Mouse (Mus musculus) megakaryocyte, embryonic 14.5 days (primary cell): ENCODE measurements around the gene Frmd4b. TPM values are rescaled to one million over a fixed set of nuclear protein-coding genes. Genes with fewer than 3 reads are reported as not detected.
"Not testable (repeated sequence)": the region's sequence is repeated elsewhere in the genome, so short reads cannot be mapped to it uniquely, and the experiment has no call there.

ENCODE experiments used
- H3K27me3 ChIP-seq: replicated peaks from 2 replicates; pipeline ENCODE3; 2012; ENCODE audit warnings: inconsistent platforms
- H3K36me3 ChIP-seq: replicated peaks from 2 replicates; pipeline ENCODE3; 2012; ENCODE audit warnings: low read length, inconsistent platforms, mixed read lengths
- H3K4me1 ChIP-seq: 2 replicates; pipeline ENCODE4 v1.6.1; 2012; ENCODE audit warnings: inconsistent platforms
- H3K4me3 ChIP-seq: replicated peaks from 2 replicates; pipeline ENCODE3; 2012; ENCODE audit warnings: moderate library complexity, mild to moderate bottlenecking, inconsistent platforms
- H3K9me3 ChIP-seq: 2 replicates; pipeline ENCODE4 v1.6.1; 2012; ENCODE audit warnings: inconsistent platforms
- FLI1 ChIP-seq: IDR thresholded peaks from 2 replicates; pipeline ENCODE4 v1.6.1; 2012; ENCODE audit warnings: low read length, inconsistent platforms, mixed read lengths
- GATA1 ChIP-seq: IDR thresholded peaks from 3 replicates; pipeline ENCODE4 v1.6.1; 2012; ENCODE audit warnings: mixed read lengths, low read length, inconsistent platforms, borderline replicate concordance
- polyA plus RNA-seq: library from polyadenylated mRNA; stranded (reverse); fragments of >175 nt; gene quantifications from 2 replicates; pipeline ENCODE4 v1.2.3, GENCODE M21; 2012; ENCODE audit warnings: low replicate concordance; ENCODE audit not compliant: insufficient read depth

Gene Frmd4b
- polyA plus RNA-seq, 1 experiment: 9.2 TPM

DNA sequence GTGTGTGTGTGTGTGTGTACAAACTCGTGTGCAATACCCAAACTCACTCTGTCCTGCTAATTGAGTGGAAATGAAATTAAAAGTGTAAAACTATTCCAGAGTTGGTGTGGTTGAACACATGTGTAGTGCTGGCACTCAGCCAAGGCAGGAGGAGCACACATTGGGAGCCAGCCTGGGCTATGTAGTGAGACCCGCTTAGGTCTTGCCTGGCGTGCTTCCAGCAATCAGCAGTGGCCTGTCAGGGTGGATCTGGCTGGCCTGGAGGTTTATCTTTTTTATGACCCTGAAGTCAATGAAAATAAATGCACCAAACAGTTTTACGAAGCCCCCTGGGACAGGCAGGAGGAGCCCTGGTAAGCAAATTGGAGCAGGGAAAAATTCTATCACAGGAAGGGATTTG lies 173.8 kb downstream of the Frmd4b start:
- H3K9me3 ChIP-seq: no peaks in the 10 kb centered on the region
- H3K4me1 ChIP-seq: peaks cover 84% of the 10 kb centered on the region
- TF ChIP-seq GATA1 (no peak), FLI1 (no peak)
- H3K27me3 ChIP-seq: no peaks in the 10 kb centered on the region
- no peak overlapping the region for H3K4me3 ChIP-seq
- H3K36me3 ChIP-seq: no peaks in the 10 kb centered on the region

DNA sequence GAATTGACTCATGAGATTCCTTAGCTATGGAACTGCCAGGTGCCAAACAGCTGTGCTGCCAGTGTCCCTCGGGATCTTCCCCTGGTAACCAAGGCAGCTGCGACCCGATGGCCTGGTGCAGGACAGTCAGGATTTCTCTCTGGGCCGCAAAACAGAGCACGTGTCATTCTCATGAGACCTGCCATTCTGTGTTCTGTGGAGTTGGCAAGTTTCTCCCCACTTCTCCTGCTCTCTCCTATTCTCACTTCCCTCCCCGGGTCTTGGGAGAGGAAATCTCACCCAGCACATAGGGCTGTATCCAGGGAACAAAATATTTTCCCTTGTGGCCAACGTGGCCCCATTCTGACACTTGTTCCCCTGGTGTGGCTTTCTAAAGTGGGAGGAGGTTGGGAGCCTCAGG lies 176.0 kb downstream of the Frmd4b start:
- Histone ChIP-seq H3K4me1 (peaks cover 94% of the 10 kb centered on the region), H3K4me3 (no peak overlapping the region), H3K36me3 (peaks cover 5% of the 10 kb centered on the region), H3K9me3 (no peaks in the 10 kb centered on the region), H3K27me3 (no peaks in the 10 kb centered on the region)
- TF ChIP-seq GATA1 (no peak), FLI1 (no peak)

DNA sequence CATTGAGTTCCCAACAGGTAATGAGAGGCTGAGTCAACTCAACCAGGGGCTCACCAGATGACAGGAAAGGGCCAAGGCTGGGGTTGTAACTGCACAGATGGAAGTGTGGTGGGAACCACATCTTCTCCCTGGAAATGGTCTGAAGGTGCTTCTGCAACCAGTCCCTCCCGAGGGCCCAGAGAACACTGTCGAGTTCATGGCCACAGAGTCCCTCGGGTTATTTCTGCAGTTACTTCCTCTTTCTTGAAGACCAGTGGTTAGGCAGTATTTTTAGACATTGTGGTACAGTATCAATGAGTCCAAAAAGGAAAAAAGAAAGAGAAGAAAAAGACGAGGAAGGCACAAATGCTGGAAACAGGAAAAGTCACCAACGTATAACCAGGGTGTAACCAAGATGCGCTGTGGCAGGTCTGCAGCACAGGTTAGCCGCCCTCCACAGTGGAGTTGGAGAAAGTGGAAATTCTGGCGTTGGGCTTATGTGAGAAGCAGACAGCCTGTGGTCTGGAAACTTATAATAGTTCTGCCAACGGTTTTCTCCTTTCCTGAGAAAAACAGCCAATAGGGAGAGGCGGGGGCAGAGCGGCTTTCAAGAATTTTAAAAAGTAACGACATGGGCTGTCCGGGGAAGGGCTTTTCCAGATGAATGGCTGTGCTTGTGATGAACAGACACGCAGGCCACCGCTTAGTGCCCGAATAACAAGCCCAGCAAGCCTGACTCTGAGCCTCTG lies 178.3 kb downstream of the Frmd4b start:
- Histone ChIP-seq H3K27me3 (no peaks in the 10 kb centered on the region), H3K36me3 (peaks cover 5% of the 10 kb centered on the region), H3K4me1 (peaks cover 83% of the 10 kb centered on the region), H3K9me3 (no peaks in the 10 kb centered on the region), H3K4me3 (peak overlapping the region; percentile 90)
- TF ChIP-seq GATA1 (no peak), FLI1 (no peak)

DNA sequence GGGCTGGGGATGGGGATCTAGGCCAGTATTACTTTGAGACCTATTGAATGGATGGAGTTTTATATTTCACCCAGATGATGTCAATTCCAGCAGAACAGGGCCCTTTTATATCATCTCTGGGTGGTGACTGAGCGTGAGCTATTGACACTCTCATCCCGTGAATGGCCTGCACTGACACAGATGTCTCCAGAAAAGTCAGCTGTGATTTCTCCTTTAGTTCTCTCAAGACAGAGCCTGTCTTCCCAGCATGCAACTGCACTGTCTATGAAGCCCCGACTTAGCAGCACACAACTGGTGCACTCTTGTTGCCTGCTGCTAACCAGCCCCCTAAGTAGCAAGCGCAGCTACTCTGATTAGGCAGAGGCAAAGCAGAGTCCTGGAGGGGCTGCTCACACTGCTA lies 182.6 kb downstream of the Frmd4b start:
- Histone ChIP-seq H3K4me1 (peaks cover 60% of the 10 kb centered on the region), H3K36me3 (peaks cover 5% of the 10 kb centered on the region), H3K9me3 (no peaks in the 10 kb centered on the region), H3K27me3 (no peaks in the 10 kb centered on the region), H3K4me3 (no peak overlapping the region)
- TF ChIP-seq FLI1 (no peak), GATA1 (no peak)

DNA sequence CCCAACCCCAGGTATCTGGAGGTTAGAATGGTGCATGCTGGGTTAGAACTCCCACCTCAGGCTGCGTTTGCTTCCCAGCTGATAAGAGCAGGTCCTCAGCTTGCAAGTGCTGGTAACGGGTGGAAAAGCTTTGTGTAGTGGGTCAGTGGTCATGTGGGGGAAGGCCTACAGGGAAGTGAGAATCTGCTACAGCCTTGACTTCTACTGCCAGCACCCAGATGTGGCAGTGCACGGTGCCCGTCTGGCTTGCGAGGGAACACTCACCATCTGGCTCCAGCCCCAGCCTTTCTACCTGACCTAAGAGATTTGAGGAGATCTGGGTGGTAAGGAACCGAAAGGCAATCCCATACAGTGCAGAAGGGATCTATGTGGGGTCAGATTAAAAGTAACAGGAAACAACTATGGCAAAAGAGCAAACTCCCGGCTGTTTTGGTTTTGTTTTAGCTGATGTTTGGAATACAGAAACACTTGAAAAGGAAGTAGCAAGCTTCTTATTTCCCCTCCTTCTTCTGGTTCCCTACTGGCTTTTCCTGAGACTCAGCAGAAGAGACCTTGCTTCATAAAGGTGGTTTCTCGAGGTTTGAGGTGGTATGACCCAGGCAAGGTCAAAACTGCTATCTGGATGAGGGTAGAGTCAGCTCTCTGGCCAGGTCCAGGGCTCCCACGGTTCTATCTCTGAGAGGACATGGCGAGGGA lies 185.9 kb downstream of the Frmd4b start:
- Histone ChIP-seq H3K9me3 (no peaks in the 10 kb centered on the region), H3K27me3 (no peaks in the 10 kb centered on the region), H3K4me3 (peak overlapping the region; percentile 81), H3K4me1 (peaks cover 47% of the 10 kb centered on the region), H3K36me3 (no peaks in the 10 kb centered on the region)
- TF ChIP-seq FLI1 (no peak), GATA1 (no peak)

DNA sequence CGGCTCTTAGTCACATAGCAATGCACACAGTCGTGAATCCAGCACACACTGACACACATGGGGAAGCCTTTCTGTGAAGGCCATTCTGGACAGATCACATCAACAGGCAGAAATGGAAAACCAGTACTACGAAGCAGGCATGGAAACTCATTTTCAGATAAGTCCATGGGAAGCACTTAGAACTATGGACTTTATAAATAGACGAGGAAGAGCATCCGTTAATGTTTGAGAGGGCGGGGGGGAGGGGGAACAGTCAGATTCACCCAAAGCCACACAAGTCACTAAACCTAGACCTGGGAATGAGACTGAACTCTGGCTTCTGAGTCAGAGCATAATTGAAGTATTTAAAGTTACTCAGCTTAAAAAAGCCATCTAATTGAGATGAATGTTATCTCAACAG lies 186.8 kb downstream of the Frmd4b start:
- Histone ChIP-seq H3K36me3 (no peaks in the 10 kb centered on the region), H3K4me3 (peak overlapping the region; percentile 74), H3K4me1 (peaks cover 42% of the 10 kb centered on the region), H3K9me3 (no peaks in the 10 kb centered on the region), H3K27me3 (no peaks in the 10 kb centered on the region)
- TF ChIP-seq GATA1 (no peak), FLI1 (no peak)

DNA sequence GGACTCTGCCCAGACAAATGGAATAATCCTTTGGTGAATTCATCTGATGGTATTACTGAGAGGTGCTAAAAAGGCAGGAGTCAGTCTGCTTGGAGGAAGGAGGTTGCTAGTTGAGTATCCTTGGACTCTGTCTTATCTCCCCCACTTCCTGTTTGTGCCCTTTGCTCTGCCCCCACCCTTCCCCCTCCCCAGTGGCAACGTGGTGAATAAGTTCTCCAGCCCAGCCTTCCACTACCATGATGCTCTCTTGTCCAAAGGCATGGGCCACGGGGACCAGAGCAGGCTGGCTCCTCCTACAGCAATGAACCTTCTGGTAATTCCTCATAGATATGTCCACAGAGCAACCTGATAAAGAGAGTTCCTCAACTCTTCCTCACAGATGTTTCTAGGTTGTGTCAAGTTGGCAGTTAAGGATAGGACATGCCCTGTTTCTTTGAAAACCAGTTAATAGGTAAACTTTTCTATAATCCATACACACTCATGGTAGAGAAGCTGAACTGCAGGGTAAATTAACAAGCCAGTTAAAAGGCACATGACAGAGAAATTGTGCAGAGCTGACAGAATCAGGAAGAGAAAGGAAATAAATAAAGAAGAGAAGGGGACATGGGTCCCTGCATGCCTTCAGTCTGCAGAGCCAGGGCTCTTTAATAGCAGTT lies 187.5 kb downstream of the Frmd4b start:
- TF ChIP-seq GATA1: no peak; the same call in 2 of the 3 replicates
- H3K27me3 ChIP-seq: no peaks in the 10 kb centered on the region
- H3K4me3 ChIP-seq: peak overlapping the region; percentile 74
- H3K36me3 ChIP-seq: no peaks in the 10 kb centered on the region
- H3K9me3 ChIP-seq: no peaks in the 10 kb centered on the region
- H3K4me1 ChIP-seq: peaks cover 46% of the 10 kb centered on the region

DNA sequence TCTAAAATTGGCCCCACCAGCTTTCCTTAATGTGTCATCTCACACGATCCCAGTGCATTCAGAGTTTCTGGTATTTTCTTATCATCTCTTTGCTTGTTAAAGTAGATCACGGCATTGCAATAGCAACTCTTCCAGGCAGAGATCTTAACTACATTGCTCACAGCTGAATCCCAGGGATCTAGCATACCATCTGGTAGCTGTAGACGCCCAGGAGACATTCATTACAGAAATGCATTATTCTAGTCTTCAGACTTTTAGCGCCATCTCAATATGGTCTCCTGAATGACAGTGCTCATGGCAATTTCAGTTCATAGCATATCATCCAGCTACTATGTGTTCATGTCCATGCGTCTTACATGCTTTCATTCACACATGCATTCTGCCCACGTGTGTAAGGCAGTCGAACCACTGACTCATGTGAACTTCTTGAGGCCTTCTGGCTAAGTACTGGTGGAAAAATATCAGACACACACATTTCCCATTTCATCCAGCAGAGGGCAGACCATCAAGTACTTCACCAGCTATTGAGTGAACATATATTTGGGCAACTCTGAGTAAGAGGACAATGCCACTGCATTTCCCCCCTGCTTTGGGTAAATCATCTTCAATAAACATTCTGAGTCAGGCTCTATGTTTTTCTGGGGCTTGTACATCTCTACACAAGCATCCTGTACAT lies 197.4 kb downstream of the Frmd4b start:
- TF ChIP-seq GATA1 (no peak), FLI1 (no peak)
- H3K4me1 ChIP-seq: peaks cover 44% of the 10 kb centered on the region
- H3K4me3 ChIP-seq: no peak overlapping the region
- H3K9me3 ChIP-seq: no peaks in the 10 kb centered on the region
- no peaks in the 10 kb centered on the region for H3K36me3 ChIP-seq
- no peaks in the 10 kb centered on the region for H3K27me3 ChIP-seq

DNA sequence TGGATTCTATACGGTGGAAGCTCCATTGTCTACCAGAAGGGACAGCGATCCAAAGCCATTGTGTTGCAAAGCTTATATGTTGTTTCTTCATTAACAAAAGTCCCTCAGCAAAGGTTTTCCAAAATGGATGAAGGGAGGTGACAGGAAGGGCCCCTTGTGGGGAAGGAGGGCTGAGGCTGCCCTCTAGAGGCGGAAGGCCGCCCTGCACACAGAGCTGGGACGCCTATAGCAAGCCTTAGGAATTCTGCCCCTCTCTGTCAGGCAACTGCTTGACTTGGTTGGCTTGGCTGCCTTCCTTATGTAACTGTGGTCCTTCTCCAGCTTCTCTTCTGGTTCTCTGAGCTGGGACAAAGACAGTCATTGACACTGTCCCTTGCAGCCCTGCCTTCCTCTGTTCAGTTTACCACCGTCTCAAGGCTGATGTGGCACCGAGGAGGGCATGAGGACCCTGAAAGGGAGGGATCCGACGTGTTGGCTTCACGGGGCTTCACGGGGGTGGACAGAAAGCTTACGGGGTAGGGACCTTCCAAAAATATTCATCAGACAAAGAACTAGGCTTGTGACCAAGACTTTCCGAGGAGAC lies 200.3 kb downstream of the Frmd4b start:
- no peaks in the 10 kb centered on the region for H3K36me3 ChIP-seq
- no peaks in the 10 kb centered on the region for H3K27me3 ChIP-seq
- H3K4me3 ChIP-seq: no peak overlapping the region
- peaks cover 43% of the 10 kb centered on the region for H3K4me1 ChIP-seq
- H3K9me3 ChIP-seq: no peaks in the 10 kb centered on the region
- TF ChIP-seq FLI1 (no peak), GATA1 (no peak)

DNA sequence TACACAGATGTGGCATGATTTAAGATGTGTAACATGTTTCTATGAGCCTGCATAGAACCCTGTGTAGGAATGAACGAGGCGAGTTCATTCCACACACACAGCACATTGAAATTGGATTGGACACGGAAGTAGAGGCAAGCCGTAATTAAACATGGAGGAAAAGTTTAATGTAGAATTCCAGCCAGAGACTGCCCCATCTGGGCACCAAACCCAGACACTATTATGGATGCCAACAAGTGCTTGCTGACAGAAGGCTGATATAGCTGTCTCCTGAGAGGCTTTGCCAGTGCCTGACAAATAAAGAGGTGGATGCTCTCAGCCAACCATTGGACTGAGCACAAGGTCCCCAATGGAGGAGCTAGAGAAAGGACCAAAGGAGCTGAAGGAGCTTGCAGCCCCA lies 201.8 kb downstream of the Frmd4b start:
- not testable (repeated sequence) for H3K4me3 ChIP-seq, H3K36me3 ChIP-seq, H3K9me3 ChIP-seq, H3K27me3 ChIP-seq
- peaks cover 50% of the 10 kb centered on the region for H3K4me1 ChIP-seq
